Mouse (Mus musculus) heart, embryonic 12.5 days (tissue): Measurements from ENCODE around the gene Ubr2. TPM values are rescaled to one million over a fixed set of nuclear protein-coding genes. Genes with fewer than 3 reads are reported as not detected.
A peak's percentile ranks its signal among the peaks of the same experiment; 100 is the strongest.

ENCODE experiments used
- ATAC-seq: fragments of 200-750 bp; cut with Nextera tagmentation; 2 replicates; pipeline ENCODE4 v1.8.0; 2017; ENCODE audit warnings: moderate TSS enrichment, moderate library complexity; ENCODE audit not compliant: insufficient number of reproducible peaks, low FRiP score
- H3K27ac ChIP-seq: fragments of 300-500 bp; sonication (generic); 2 replicates; pipeline ENCODE4 v1.5.1; 2016; ENCODE audit warnings: mild to moderate bottlenecking, moderate library complexity; ENCODE audit not compliant: poor library complexity, severe bottlenecking
- H3K27me3 ChIP-seq: fragments of 300-500 bp; sonication (generic); replicated peaks from 2 replicates; pipeline ENCODE4 v1.6.1; 2016; ENCODE audit warnings: mild to moderate bottlenecking, moderate library complexity
- H3K36me3 ChIP-seq: fragments of 300-500 bp; sonication (generic); 2 replicates; pipeline ENCODE4 v1.6.1; 2016; ENCODE audit warnings: mild to moderate bottlenecking, moderate library complexity
- H3K4me1 ChIP-seq: fragments of 300-500 bp; sonication (generic); replicated peaks from 2 replicates; pipeline ENCODE4 v1.6.1; 2016; ENCODE audit warnings: mild to moderate bottlenecking
- H3K4me2 ChIP-seq: fragments of 300-500 bp; sonication (generic); 2 replicates; pipeline ENCODE4 v1.6.1; 2016; ENCODE audit warnings: mild to moderate bottlenecking, moderate library complexity
- H3K4me3 ChIP-seq: fragments of 300-500 bp; sonication (generic); 2 replicates; pipeline ENCODE4 v1.5.1; 2016; ENCODE audit warnings: mild to moderate bottlenecking
- H3K9ac ChIP-seq: fragments of 300-500 bp; sonication (generic); 2 replicates; pipeline ENCODE4 v1.6.1; 2016; ENCODE audit warnings: mild to moderate bottlenecking, moderate library complexity
- H3K9me3 ChIP-seq: fragments of 300-500 bp; sonication (generic); replicated peaks from 2 replicates; pipeline ENCODE4 v1.6.1; 2016; ENCODE audit warnings: mild to moderate bottlenecking, moderate library complexity
- WGBS: fragments of 180-500 bp; shearing (Covaris S2); methylation state at CpG from one replicate; pipeline ENCODE4 v1.1.7; 2016; 5-methylcytosine and 5-hydroxymethylcytosine counted together
- polyA plus RNA-seq: library from polyadenylated mRNA; unstranded; fragments of >200 nt; fragmentation: Nextera tagmentation; extraction: Ambion mirVana; gene quantifications from 2 replicates; pipeline ENCODE4 v1.2.1, GENCODE M21; 2016

Gene Ubr2
- polyA plus RNA-seq = 20.2 and 20.7 TPM in 2 replicates

GRCm38 (mm10) chr17:47009898-47010721 is at the start of gene Ubr2:
Gene Ubr2, minus strand, starts transcription at chr17:47010556.
- Histone ChIP-seq H3K4me2 (peak within 1 kb of the TSS; percentile 85), H3K4me1 (peaks cover 34% of the 10 kb centered on the region), H3K27ac (peak within 1 kb of the TSS; percentile 97), H3K27me3 (no peaks in the 10 kb centered on the region), H3K9ac (peak within 1 kb of the TSS; percentile 94), H3K9me3 (no peaks in the 10 kb centered on the region), H3K36me3 (peaks cover 13% of the 10 kb centered on the region), H3K4me3 (peak within 1 kb of the TSS; percentile 82)
- peak; percentile 95 for ATAC-seq
- under 1% methylated on average over 77 of the region's 77 CpGs for WGBS

GRCm38 (mm10) chr17:47059836-47060360 is 49.5 kb upstream of the Ubr2 start:
- H3K36me3 ChIP-seq = no peaks in the 10 kb centered on the region
- ATAC-seq = no peak; the same call in 1 of the 2 replicates
- H3K4me1 ChIP-seq = peaks cover 5% of the 10 kb centered on the region
- no peak overlapping the region for H3K4me3 ChIP-seq
- 38% methylated on average over 12 of the region's 12 CpGs for WGBS
- peaks cover 3% of the 10 kb centered on the region; the same call in 1 of the 2 replicates for H3K9me3 ChIP-seq
- no peak overlapping the region for H3K9ac ChIP-seq
- H3K4me2 ChIP-seq = no peak overlapping the region
- no peak overlapping the region for H3K27ac ChIP-seq
- no peaks in the 10 kb centered on the region for H3K27me3 ChIP-seq

- no peak for ATAC-seq
- WGBS = 87% methylated on average over 4 of the region's 4 CpGs
- H3K9ac ChIP-seq = no peak overlapping the region
Measured at GRCm38 (mm10) chr17:47057966-47058365, 47.6 kb upstream of the Ubr2 start.

GRCm38 (mm10) chr17:47056476-47056875 is 46.1 kb upstream of the Ubr2 start:
- H3K4me1 ChIP-seq = peaks cover 6% of the 10 kb centered on the region

More at GRCm38 (mm10) chr17:47057966-47058365, 47.6 kb upstream of the Ubr2 start:
- Histone ChIP-seq H3K27me3 (no peaks in the 10 kb centered on the region), H3K27ac (no peak overlapping the region), H3K4me3 (no peak overlapping the region), H3K4me2 (no peak overlapping the region), H3K4me1 (peaks cover 6% of the 10 kb centered on the region), H3K9me3 (peaks cover 3% of the 10 kb centered on the region; the same call in 1 of the 2 replicates), H3K36me3 (no peaks in the 10 kb centered on the region)

GRCm38 (mm10) chr17:47055121-47055520 is 44.8 kb upstream of the Ubr2 start:
- Histone ChIP-seq H3K4me1 (peaks cover 6% of the 10 kb centered on the region), H3K9me3 (peaks cover 3% of the 10 kb centered on the region; the same call in 1 of the 2 replicates), H3K4me3 (no peak overlapping the region), H3K9ac (peak overlapping the region; percentile 18; the same call in 1 of the 2 replicates), H3K36me3 (no peaks in the 10 kb centered on the region), H3K27ac (peak overlapping the region; percentile 47), H3K4me2 (0 out of 2 replicates have a peak overlapping the region, but pooled peaks have one; percentile 4), H3K27me3 (no peaks in the 10 kb centered on the region)
- ATAC-seq = no peak
- WGBS = 82% methylated on average over 7 of the region's 7 CpGs

More at GRCm38 (mm10) chr17:47056476-47056875, 46.1 kb upstream of the Ubr2 start:
- H3K9ac ChIP-seq = no peak overlapping the region
- H3K4me3 ChIP-seq = no peak overlapping the region
- ATAC-seq = no peak
- no peaks in the 10 kb centered on the region for H3K27me3 ChIP-seq
- no peak overlapping the region for H3K4me2 ChIP-seq
- no peak overlapping the region for H3K27ac ChIP-seq
- no peaks in the 10 kb centered on the region for H3K36me3 ChIP-seq
- WGBS = 75% methylated on average over 6 of the region's 6 CpGs
- peaks cover 3% of the 10 kb centered on the region; the same call in 1 of the 2 replicates for H3K9me3 ChIP-seq

GRCm38 (mm10) chr17:47054613-47055012 is 44.3 kb upstream of the Ubr2 start:
- Histone ChIP-seq H3K4me3 (no peak overlapping the region), H3K9me3 (peaks cover 3% of the 10 kb centered on the region; the same call in 1 of the 2 replicates), H3K4me1 (peaks cover 6% of the 10 kb centered on the region), H3K4me2 (0 out of 2 replicates have a peak overlapping the region, but pooled peaks have one; percentile 4), H3K36me3 (no peaks in the 10 kb centered on the region), H3K27ac (peak overlapping the region; percentile 47), H3K9ac (peak overlapping the region; percentile 18; the same call in 1 of the 2 replicates), H3K27me3 (no peaks in the 10 kb centered on the region)
- ATAC-seq = 0 out of 2 replicates have a peak, but pooled peaks have one; percentile 51
- WGBS = 55% methylated on average over 11 of the region's 11 CpGs

GRCm38 (mm10) chr17:47050678-47051077 is 40.3 kb upstream of the Ubr2 start:
- H3K36me3 ChIP-seq = no peaks in the 10 kb centered on the region
- no peak for ATAC-seq
- no peak overlapping the region for H3K4me3 ChIP-seq
- H3K27me3 ChIP-seq = no peaks in the 10 kb centered on the region
- H3K4me2 ChIP-seq = no peak overlapping the region
- no peak overlapping the region for H3K9ac ChIP-seq
- no peak overlapping the region for H3K27ac ChIP-seq
- WGBS = 72% methylated on average over 3 of the region's 3 CpGs
- peaks cover 6% of the 10 kb centered on the region for H3K4me1 ChIP-seq
- H3K9me3 ChIP-seq = no peaks in the 10 kb centered on the region

- H3K4me1 ChIP-seq = 0 out of 2 replicates have a peak, but pooled peaks cover 3% of the 10 kb centered on the region
- H3K27me3 ChIP-seq = no peaks in the 10 kb centered on the region
- WGBS = 90% methylated on average over 14 of the region's 14 CpGs
- no peak overlapping the region for H3K4me3 ChIP-seq
- peaks cover 4% of the 10 kb centered on the region; the same call in 1 of the 2 replicates for H3K9me3 ChIP-seq
- H3K36me3 ChIP-seq = no peaks in the 10 kb centered on the region
- H3K4me2 ChIP-seq = no peak overlapping the region
- H3K9ac ChIP-seq = no peak overlapping the region
- no peak overlapping the region for H3K27ac ChIP-seq
- no peak for ATAC-seq
Measured at GRCm38 (mm10) chr17:47042866-47043265, 32.5 kb upstream of the Ubr2 start.

- WGBS = 32% methylated on average over 18 of the region's 18 CpGs
- H3K9me3 ChIP-seq = peaks cover 4% of the 10 kb centered on the region; the same call in 1 of the 2 replicates
- H3K27ac ChIP-seq = no peak overlapping the region
- H3K4me3 ChIP-seq = 0 out of 2 replicates have a peak overlapping the region, but pooled peaks have one; percentile 0
- 0 out of 2 replicates have a peak, but pooled peaks cover 3% of the 10 kb centered on the region for H3K27me3 ChIP-seq
- ATAC-seq = peak; percentile 45; the same call in 1 of the 2 replicates
- H3K4me1 ChIP-seq = 0 out of 2 replicates have a peak, but pooled peaks cover 3% of the 10 kb centered on the region
- no peak overlapping the region for H3K9ac ChIP-seq
- H3K4me2 ChIP-seq = peak overlapping the region; percentile 34
- no peaks in the 10 kb centered on the region for H3K36me3 ChIP-seq
Measured at GRCm38 (mm10) chr17:47038844-47039803, 28.8 kb upstream of the Ubr2 start.

GRCm38 (mm10) chr17:47034536-47034935 is 24.2 kb upstream of the Ubr2 start:
- no peaks in the 10 kb centered on the region for H3K9me3 ChIP-seq
- 0 out of 2 replicates have a peak, but pooled peaks cover 3% of the 10 kb centered on the region for H3K4me1 ChIP-seq
- no peak overlapping the region for H3K4me3 ChIP-seq
- ATAC-seq = no peak
- no peak overlapping the region for H3K4me2 ChIP-seq
- H3K27me3 ChIP-seq = 0 out of 2 replicates have a peak, but pooled peaks cover 3% of the 10 kb centered on the region
- no peak overlapping the region for H3K9ac ChIP-seq
- H3K27ac ChIP-seq = no peak overlapping the region
- H3K36me3 ChIP-seq = no peaks in the 10 kb centered on the region
